Mouse (Mus musculus): ENCODE results near the gene Jazf1. TPM values are rescaled to one million over a fixed set of nuclear protein-coding genes. Genes with fewer than 3 reads are reported as not detected.

Gene Jazf1
- total RNA-seq, 2 experiments from 2014 or later = 7.3 to 8.2 TPM

GRCm38 (mm10) chr6:52858911-52859431 is 209.5 kb downstream of the Jazf1 start:
- no peak for DNase-seq (ENCODE audit: low spot score in 2 of 2)

DNA sequence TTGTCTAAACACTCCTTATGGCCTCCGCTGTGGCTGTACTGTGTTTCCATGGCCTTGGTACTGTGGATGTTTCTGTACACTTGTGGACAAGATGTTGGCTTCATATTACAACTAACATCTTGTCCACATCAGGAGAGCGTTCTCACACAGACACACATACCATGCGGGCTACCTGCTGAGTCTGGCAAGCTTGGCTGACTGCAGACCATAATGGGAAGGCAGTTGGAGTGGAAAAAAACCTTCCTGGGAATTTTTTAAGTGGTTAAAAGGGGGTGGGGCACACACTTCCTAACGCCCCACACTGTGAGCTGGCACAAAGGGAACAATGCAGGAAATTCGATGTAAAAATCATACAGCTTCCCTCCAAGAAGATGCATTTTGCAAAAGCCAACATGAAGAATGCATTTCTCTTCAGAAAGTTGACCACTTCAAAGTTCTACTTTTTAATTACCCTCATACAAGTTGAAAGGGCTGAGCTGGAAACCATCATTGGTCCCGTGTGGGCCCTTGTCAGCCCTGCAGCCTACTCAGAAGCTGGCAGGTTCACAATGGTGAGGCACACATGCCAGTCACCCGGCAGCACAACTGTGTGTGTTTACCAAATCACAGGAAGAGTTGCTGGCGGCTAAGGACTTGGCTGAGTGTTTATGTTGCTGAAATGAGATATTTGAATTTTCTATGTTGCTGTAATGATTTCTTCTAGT is 215.9 kb downstream of the Jazf1 start:
- no peak for DNase-seq (ENCODE audit: low spot score in 2 of 2)

GRCm38 (mm10) chr6:52851975-52852374 is 216.5 kb downstream of the Jazf1 start:
- DNase-seq (ENCODE audit: low spot score in 2 of 2) = no peak

DNA sequence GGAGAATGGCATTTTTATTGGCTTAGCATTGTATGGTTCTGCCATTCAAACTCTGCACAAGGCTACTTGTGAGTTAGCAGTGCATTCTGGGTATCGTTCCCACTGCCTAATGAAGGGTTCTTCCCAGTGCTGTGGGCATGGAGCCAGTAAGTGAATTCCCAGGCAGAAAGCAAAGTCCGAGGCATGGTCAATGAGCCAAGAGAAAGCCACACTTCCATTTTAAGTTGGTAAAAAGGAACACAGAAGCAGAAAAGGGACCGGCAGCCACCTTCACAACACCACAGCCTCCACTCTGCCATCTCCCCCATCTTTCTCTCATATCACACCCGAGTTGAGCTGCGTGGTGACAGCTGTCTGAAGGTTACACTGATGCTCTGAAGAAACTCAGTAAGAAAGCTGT is 217.4 kb downstream of the Jazf1 start:
- no peak for DNase-seq (ENCODE audit: low spot score in 2 of 2)

DNA sequence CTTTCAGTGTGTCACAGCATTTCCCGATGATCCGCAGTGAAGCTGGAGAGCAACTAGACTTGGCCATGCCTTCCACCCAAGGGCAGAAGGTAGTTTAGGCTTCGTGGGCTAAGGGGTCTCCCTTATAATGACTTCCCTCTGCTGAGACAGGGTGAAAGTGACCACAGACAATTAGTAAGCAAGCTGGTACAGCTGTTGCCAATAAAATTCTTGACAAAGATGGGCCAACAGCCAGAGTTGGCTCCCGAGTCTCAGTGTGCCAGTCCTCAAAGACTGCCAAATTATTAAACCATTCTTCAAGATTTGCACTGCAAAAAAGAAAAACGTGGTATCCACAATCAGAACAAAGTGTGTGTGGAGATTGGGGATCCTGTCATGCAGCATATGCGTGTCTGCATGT is 220.2 kb downstream of the Jazf1 start:
- no peak for DNase-seq (ENCODE audit: low spot score in 2 of 2)

- DNase-seq (ENCODE audit: low spot score in 2 of 2) = no peak
These were observed 222.1 kb downstream of the Jazf1 start for GRCm38 (mm10) chr6:52846314-52846713.

DNA sequence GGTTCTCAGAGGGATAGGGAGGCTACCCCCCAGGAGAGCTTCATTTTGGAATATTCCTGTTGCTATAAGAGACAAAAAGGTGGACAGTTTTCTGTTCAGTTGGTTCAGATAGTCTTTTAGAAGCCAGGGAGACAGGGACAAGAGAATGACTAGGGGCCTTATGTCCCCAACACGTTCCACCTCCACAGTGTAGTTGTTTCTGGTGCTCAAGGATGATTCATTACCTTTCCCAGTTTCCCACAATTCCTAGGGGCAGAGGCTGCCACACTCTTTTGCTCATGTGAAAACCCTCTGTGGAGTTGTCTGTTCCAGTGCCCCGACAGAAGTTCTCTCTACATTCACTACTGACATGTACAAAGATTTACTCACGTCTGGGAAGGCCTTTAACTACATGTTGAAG is 223.7 kb downstream of the Jazf1 start:
- no peak for DNase-seq (ENCODE audit: low spot score in 2 of 2)

GRCm38 (mm10) chr6:52843027-52843426 is 225.4 kb downstream of the Jazf1 start:
- no peak for DNase-seq (ENCODE audit: low spot score in 2 of 2)

- DNase-seq (ENCODE audit: low spot score in 2 of 2) = no peak
These were observed 225.8 kb downstream of the Jazf1 start for GRCm38 (mm10) chr6:52842598-52842997.

DNA sequence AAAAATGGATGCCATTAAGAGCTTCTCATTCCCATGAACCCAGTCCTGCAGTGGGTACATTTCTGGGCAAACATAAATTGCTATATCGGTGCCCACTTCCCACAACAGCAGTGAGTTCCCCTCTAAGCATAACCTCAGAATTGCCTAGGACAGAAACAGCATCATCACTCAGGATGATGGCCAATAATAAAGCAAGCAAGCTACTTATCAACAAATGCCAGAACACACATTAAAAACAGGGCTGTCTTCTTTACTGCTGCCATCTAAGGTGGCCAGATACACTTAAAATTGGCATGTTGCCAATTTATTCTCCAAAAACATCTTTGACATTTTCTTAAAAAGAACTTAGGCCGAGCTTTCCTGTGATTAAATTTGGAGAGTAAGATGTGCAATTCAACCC is 226.8 kb downstream of the Jazf1 start:
- DNase-seq (ENCODE audit: low spot score in 2 of 2) = no peak

DNA sequence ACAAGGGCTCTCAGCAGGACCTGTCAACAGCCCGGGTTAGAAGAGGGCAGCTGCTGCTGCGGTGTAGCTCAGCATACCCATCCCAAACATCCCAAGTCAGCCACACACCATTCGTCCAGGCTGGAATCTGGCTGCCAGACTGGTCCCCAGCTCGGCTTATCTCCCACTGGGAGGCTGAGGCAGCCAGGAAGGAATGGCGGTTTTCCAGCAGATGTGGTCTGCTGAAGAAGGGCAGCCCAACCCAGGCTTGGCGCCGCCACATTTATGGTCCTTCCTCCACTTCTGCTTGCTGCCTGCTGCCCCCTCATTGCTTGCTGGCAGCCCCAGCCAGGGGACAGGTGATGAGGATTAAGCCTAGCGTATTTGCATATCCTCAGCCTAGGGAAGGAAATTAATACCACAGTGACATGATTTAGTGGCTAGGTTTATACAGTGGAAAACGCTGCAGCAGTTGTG is 227.8 kb downstream of the Jazf1 start:
- no peak for DNase-seq (ENCODE audit: low spot score in 2 of 2)

GRCm38 (mm10) chr6:52838691-52839090 is 229.7 kb downstream of the Jazf1 start:
- DNase-seq (ENCODE audit: low spot score in 2 of 2) = peak; percentile 46 to 64

GRCm38 (mm10) chr6:52837792-52838191 is 230.6 kb downstream of the Jazf1 start:
- DNase-seq (ENCODE audit: low spot score in 2 of 2) = no peak

DNA sequence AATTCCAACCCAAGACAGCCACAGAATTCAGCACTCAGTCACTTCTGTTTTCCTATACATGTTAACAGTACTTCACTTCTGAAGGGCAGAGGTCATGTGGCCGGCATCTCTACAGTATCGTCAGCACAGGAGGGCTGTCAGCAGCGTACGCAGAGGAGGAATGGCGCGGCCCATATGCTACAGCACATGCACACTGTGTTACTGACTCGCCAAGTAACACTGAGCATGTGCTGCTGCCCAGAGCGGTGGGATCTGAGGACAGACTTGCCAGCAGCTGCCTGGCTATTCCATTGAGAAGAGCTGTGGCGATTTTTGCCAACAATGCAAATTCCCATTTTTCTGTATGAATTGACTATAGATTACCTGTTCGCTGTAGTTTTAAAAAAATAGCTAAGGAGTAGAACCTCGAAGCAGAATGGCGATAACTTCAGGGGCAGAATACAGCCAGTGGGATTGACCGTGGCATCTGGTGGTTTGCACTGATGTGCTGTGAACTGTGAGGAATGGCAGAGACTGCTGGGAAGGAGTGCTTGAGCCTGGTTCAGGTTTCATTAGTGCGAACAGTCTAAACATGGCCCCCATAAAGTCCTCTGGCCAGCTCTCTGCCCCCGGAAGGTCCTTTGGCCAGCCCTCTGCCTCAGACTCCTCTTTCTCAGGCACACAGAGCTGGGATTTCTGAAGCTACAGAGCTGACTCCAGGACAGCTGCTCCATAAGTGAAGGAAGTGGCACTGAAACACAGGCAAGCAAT is 232.1 kb downstream of the Jazf1 start:
- no peak for DNase-seq (ENCODE audit: low spot score in 2 of 2)

GRCm38 (mm10) chr6:52827752-52828277 is 240.6 kb downstream of the Jazf1 start:
- no peak for DNase-seq (ENCODE audit: low spot score in 2 of 2)

DNA sequence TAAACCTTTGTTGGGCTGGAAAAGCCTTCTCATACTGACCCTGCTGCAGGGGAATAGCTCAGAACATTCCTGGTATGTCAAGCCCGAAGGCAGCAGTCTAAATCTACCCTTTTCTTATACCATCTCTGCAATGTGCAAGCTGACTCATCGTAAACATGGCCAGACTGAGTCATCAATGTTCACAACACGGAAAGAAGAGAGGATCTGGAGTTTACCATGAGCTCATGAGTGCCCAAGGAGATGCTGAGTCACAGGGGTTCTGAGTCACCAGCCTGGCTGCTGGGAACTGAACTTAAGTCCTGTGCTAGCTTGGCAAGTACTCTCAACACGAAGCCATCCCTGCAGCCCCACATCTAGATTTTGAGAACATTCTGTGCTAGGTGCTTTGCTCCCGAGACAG is 242.9 kb downstream of the Jazf1 start:
- DNase-seq (ENCODE audit: low spot score in 2 of 2) = peak in 1 of 2 experiments; percentile 15

DNA sequence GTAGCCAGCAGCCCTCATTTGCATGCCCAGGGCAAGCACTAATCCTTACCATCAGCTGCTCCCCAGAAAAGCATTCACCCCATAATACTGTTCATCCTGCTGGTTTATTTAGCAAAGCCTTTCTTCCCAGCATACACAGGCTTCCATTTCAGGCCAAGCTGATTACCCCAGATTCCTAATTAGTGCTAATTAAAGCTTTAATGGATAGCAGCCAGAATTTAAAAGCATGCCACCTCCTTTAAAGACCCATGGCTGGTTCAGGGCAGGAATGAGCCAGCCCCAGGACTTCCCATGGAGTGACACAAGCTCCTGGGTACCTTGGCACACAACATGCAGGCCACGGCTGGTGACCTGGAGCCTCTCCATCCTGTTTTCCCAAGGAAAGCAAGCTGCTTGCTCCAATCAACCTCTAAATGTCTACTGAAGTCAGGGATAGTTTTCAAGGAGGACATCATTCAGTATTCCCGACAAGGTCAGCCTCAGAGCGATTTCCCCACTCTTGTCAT is 243.4 kb downstream of the Jazf1 start:
- DNase-seq (ENCODE audit: low spot score in 2 of 2) = no peak

DNA sequence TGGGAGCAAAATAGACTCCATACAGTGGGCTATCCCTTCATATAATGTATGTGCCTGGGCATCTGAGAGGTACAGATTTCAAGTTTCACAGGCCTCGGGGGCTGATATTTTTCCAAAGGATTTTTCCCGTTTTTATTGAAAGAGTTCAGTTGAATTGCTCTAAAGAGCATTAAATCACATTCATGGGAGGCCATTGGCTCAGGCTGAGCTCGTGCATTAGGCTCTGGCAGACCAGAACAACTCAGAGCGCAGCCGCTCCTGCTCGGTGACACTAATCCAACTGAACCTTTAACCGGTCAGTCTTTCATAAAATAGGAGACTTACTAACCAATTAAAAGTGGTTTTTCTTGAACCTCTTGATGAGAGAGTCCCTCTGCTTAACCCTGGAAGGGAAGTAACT is 245.4 kb downstream of the Jazf1 start:
- DNase-seq (ENCODE audit: low spot score in 2 of 2) = no peak

GRCm38 (mm10) chr6:52822625-52823024 is 245.8 kb downstream of the Jazf1 start:
- no peak for DNase-seq (ENCODE audit: low spot score in 2 of 2)

DNA sequence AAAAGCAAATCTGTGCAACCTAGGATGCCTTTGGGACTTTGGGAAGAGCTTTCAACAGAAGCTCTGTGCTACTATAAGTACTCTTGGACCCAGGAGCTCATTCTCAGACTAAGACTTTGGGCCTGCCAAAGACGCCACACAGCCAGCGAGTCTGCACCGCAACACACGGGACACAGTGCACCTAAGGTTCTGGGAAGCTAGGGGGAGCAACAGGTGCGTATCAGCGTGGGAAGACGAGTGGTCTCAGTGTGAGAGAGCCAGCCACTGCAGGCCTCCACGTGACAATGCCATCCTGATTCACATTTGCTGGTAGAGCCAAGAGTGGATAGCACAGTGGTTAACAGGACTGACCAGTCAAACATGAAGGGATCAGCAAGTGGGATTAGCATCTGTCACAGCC is 249.1 kb downstream of the Jazf1 start:
- no peak for DNase-seq (ENCODE audit: low spot score in 2 of 2)

GRCm38 (mm10) chr6:52818041-52818440 is 250.4 kb downstream of the Jazf1 start:
- no peak for DNase-seq (ENCODE audit: low spot score in 2 of 2)
